Mouse (Mus musculus): Measurements from ENCODE around the gene Gm20388. TPM values are rescaled to one million over a fixed set of nuclear protein-coding genes. Genes with fewer than 3 reads are reported as not detected.

Gene Gm20388
- polyA plus RNA-seq, 1 experiment from 2014 or later = 12.4 TPM

GRCm38 (mm10) chr8:121450211-121450610, 1539.6 kb downstream of the Gm20388 start:
- ATAC-seq = no peak
- H3K4me1 ChIP-seq (ENCODE audit: control insufficient read depth, insufficient read depth, low read depth, low read length) = no peaks in the 10 kb centered on the region
- no peaks in the 10 kb centered on the region for H3K9me3 ChIP-seq (ENCODE audit: control insufficient read depth, low read length)
- H3K27ac ChIP-seq (ENCODE audit: low read depth, low read length) = no peak overlapping the region
- H3K9ac ChIP-seq (ENCODE audit: low read depth, low read length) = no peak overlapping the region
- H3K4me3 ChIP-seq (ENCODE audit: low read length) = no peak overlapping the region
- no peaks in the 10 kb centered on the region for H3K36me3 ChIP-seq (ENCODE audit: control insufficient read depth, insufficient read depth, low read length)
- no peak overlapping the region for H3K4me2 ChIP-seq (ENCODE audit: low read length)
- H3K27me3 ChIP-seq (replicated peaks; ENCODE audit: control insufficient read depth, insufficient read depth, low read length) = no peaks in the 10 kb centered on the region
- 71% methylated on average over 8 of the region's 8 CpGs for WGBS

GRCm38 (mm10) chr8:121451404-121452076, 1540.9 kb downstream of the Gm20388 start:
- Histone ChIP-seq H3K27ac (ENCODE audit: low read depth, low read length) (no peak overlapping the region), H3K4me1 (ENCODE audit: control insufficient read depth, insufficient read depth, low read depth, low read length) (no peaks in the 10 kb centered on the region), H3K27me3 (replicated peaks; ENCODE audit: control insufficient read depth, insufficient read depth, low read length) (no peaks in the 10 kb centered on the region), H3K4me3 (ENCODE audit: low read length) (no peak overlapping the region), H3K36me3 (ENCODE audit: control insufficient read depth, insufficient read depth, low read length) (no peaks in the 10 kb centered on the region), H3K9ac (ENCODE audit: low read depth, low read length) (no peak overlapping the region), H3K4me2 (ENCODE audit: low read length) (no peak overlapping the region), H3K9me3 (ENCODE audit: control insufficient read depth, low read length) (no peaks in the 10 kb centered on the region)
- 79% methylated on average over 16 of the region's 16 CpGs for WGBS
- no peak for ATAC-seq

GRCm38 (mm10) chr8:121454737-121455136, 1544.1 kb downstream of the Gm20388 start:
- Histone ChIP-seq H3K27ac (ENCODE audit: low read depth, low read length) (no peak overlapping the region), H3K4me1 (ENCODE audit: control insufficient read depth, insufficient read depth, low read depth, low read length) (peaks cover 3% of the 10 kb centered on the region; the same call in 1 of the 2 replicates), H3K4me3 (ENCODE audit: low read length) (no peak overlapping the region), H3K4me2 (ENCODE audit: low read length) (no peak overlapping the region), H3K27me3 (replicated peaks; ENCODE audit: control insufficient read depth, insufficient read depth, low read length) (no peaks in the 10 kb centered on the region), H3K9ac (ENCODE audit: low read depth, low read length) (no peak overlapping the region), H3K9me3 (ENCODE audit: control insufficient read depth, low read length) (no peaks in the 10 kb centered on the region), H3K36me3 (ENCODE audit: control insufficient read depth, insufficient read depth, low read length) (no peaks in the 10 kb centered on the region)
- WGBS = 88% methylated on average over 17 of the region's 17 CpGs
- no peak for ATAC-seq

GRCm38 (mm10) chr8:121461192-121461591, 1550.6 kb downstream of the Gm20388 start:
- 71% methylated on average over 3 of the region's 3 CpGs for WGBS
- H3K4me1 ChIP-seq (ENCODE audit: control insufficient read depth, insufficient read depth, low read depth, low read length) = peaks cover 3% of the 10 kb centered on the region; the same call in 1 of the 2 replicates
- no peak overlapping the region for H3K9ac ChIP-seq (ENCODE audit: low read depth, low read length)
- H3K36me3 ChIP-seq (ENCODE audit: control insufficient read depth, insufficient read depth, low read length) = no peaks in the 10 kb centered on the region
- no peak overlapping the region for H3K27ac ChIP-seq (ENCODE audit: low read depth, low read length)
- no peaks in the 10 kb centered on the region for H3K9me3 ChIP-seq (ENCODE audit: control insufficient read depth, low read length)
- no peak for ATAC-seq
- H3K4me3 ChIP-seq (ENCODE audit: low read length) = no peak overlapping the region
- no peaks in the 10 kb centered on the region for H3K27me3 ChIP-seq (replicated peaks; ENCODE audit: control insufficient read depth, insufficient read depth, low read length)
- H3K4me2 ChIP-seq (ENCODE audit: low read length) = no peak overlapping the region

- 69% methylated on average over 3 of the region's 3 CpGs for WGBS
- Histone ChIP-seq H3K4me2 (ENCODE audit: low read length) (no peak overlapping the region), H3K9ac (ENCODE audit: low read depth, low read length) (no peak overlapping the region), H3K27me3 (replicated peaks; ENCODE audit: control insufficient read depth, insufficient read depth, low read length) (no peaks in the 10 kb centered on the region), H3K4me1 (ENCODE audit: control insufficient read depth, insufficient read depth, low read depth, low read length) (peaks cover 3% of the 10 kb centered on the region; the same call in 1 of the 2 replicates), H3K36me3 (ENCODE audit: control insufficient read depth, insufficient read depth, low read length) (no peaks in the 10 kb centered on the region), H3K4me3 (ENCODE audit: low read length) (no peak overlapping the region), H3K27ac (ENCODE audit: low read depth, low read length) (no peak overlapping the region), H3K9me3 (ENCODE audit: control insufficient read depth, low read length) (no peaks in the 10 kb centered on the region)
- ATAC-seq = no peak
Measured at GRCm38 (mm10) chr8:121462092-121462491, 1551.5 kb downstream of the Gm20388 start.

GRCm38 (mm10) chr8:121468083-121469071, 1557.7 kb downstream of the Gm20388 start:
- Histone ChIP-seq H3K9ac (ENCODE audit: low read depth, low read length) (no peak overlapping the region), H3K27me3 (replicated peaks; ENCODE audit: control insufficient read depth, insufficient read depth, low read length) (no peaks in the 10 kb centered on the region), H3K4me1 (ENCODE audit: control insufficient read depth, insufficient read depth, low read depth, low read length) (no peaks in the 10 kb centered on the region), H3K27ac (ENCODE audit: low read depth, low read length) (no peak overlapping the region), H3K9me3 (ENCODE audit: control insufficient read depth, low read length) (no peaks in the 10 kb centered on the region), H3K36me3 (ENCODE audit: control insufficient read depth, insufficient read depth, low read length) (no peaks in the 10 kb centered on the region), H3K4me2 (ENCODE audit: low read length) (no peak overlapping the region), H3K4me3 (ENCODE audit: low read length) (no peak overlapping the region)
- WGBS = 72% methylated on average over 49 of the region's 49 CpGs
- ATAC-seq = peak; percentile 24; the same call in 1 of the 2 replicates

GRCm38 (mm10) chr8:121474161-121474897, 1563.7 kb downstream of the Gm20388 start:
- Histone ChIP-seq H3K4me2 (ENCODE audit: low read length) (peak overlapping the region; percentile 33; the same call in 1 of the 2 replicates), H3K27ac (ENCODE audit: low read depth, low read length) (no peak overlapping the region), H3K9me3 (ENCODE audit: control insufficient read depth, low read length) (no peaks in the 10 kb centered on the region), H3K4me1 (ENCODE audit: control insufficient read depth, insufficient read depth, low read depth, low read length) (peaks cover 5% of the 10 kb centered on the region), H3K9ac (ENCODE audit: low read depth, low read length) (no peak overlapping the region), H3K27me3 (replicated peaks; ENCODE audit: control insufficient read depth, insufficient read depth, low read length) (peaks cover 7% of the 10 kb centered on the region), H3K4me3 (ENCODE audit: low read length) (no peak overlapping the region), H3K36me3 (ENCODE audit: control insufficient read depth, insufficient read depth, low read length) (no peaks in the 10 kb centered on the region)
- WGBS = 15% methylated on average over 25 of the region's 25 CpGs
- no peak for ATAC-seq

- Histone ChIP-seq H3K4me1 (ENCODE audit: control insufficient read depth, insufficient read depth, low read depth, low read length) (peaks cover 5% of the 10 kb centered on the region), H3K4me3 (ENCODE audit: low read length) (no peak overlapping the region), H3K36me3 (ENCODE audit: control insufficient read depth, insufficient read depth, low read length) (no peaks in the 10 kb centered on the region), H3K27me3 (replicated peaks; ENCODE audit: control insufficient read depth, insufficient read depth, low read length) (peaks cover 10% of the 10 kb centered on the region), H3K9ac (ENCODE audit: low read depth, low read length) (no peak overlapping the region), H3K4me2 (ENCODE audit: low read length) (0 out of 2 replicates have a peak overlapping the region, but pooled peaks have one; percentile 1), H3K9me3 (ENCODE audit: control insufficient read depth, low read length) (no peaks in the 10 kb centered on the region), H3K27ac (ENCODE audit: low read depth, low read length) (no peak overlapping the region)
- ATAC-seq = no peak
- WGBS = 5% methylated on average over 16 of the region's 18 CpGs
Measured at GRCm38 (mm10) chr8:121474898-121475284, 1564.2 kb downstream of the Gm20388 start.
